Mouse (Mus musculus) urinary bladder, postnatal 4 days (tissue): ENCODE results near the gene Ffar3.
"Not testable (repeated sequence)": the region's sequence is repeated elsewhere in the genome, so short reads cannot be mapped to it uniquely, and the experiment has no call there.

Experiments
- DNase-seq, 2 experiments: peaks; one replicate each; pipeline ENCODE4 v3.0.0; 2021 to 2022; ENCODE audit warnings: low spot score in 2 of 2

The Ffar3 gene

GRCm38 (mm10) chr7:30844676-30845297 is 11.2 kb downstream of the Ffar3 start:
- no peak for DNase-seq

GRCm38 (mm10) chr7:30842092-30842491 is 13.9 kb downstream of the Ffar3 start:
- no peak for DNase-seq

GRCm38 (mm10) chr7:30841379-30841778 is 14.6 kb downstream of the Ffar3 start:
- no peak for DNase-seq

- no peak for DNase-seq
Measured at GRCm38 (mm10) chr7:30840306-30840705, 15.7 kb downstream of the Ffar3 start.

DNA sequence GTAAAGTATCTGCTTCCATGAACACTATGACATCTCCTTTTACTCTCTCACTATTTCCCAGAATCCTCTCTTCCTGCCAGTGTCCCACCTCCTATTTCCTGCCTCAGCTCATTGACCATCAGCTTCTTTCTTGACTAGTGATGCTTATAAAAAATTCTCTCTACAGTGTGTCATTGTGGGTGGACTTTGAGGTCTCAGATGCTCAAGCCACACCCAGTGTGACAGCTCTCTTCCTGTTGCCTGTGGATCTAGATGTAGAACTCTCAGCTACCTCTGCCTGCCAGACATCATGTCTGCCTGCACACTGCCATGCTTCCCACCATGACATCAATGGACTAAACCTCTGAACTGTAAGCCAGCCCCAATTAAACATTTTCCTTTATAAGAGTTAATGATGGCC is 18.7 kb downstream of the Ffar3 start:
- no peak for DNase-seq

DNA sequence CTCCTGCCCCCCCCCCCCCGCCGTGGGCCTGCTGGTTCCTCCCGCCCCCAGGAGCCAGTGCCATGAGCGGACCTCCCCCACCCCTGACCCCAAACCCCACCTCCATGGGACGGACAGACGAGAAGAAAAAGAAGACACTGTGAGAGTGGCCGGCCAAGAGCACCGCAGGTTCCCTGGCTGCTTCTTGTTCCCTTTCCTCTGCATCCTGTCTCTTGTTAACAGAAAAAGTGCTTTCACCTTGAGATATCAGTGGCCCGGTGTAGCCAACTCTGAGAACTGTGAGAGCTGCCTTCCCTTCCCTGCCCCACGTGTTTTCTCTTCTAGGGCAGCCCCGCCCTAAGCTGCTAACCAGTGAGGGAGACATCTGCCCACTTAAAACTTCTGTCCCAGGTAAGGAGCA is 23.3 kb downstream of the Ffar3 start:
- not testable (repeated sequence) for DNase-seq

DNA sequence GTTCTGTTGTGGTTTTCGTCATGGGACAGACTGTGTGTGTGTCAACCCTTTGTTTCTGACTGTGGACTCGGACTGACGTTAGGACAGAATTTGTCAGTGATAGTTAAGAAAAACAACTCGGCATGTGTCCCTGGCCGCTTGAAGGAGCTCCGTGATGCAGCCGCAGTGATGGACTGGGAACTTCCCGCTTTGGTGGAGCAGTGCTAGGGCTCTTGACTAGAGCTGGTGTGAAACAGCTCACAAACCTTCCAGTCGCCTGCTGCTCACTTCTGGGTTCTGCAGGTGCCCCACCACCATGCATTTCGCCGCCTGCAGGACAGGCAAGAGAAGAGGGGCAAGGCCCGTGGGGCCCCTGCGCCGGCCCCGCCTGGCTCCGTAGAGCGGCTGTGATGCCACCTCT is 23.7 kb downstream of the Ffar3 start:
- no peak for DNase-seq

GRCm38 (mm10) chr7:30829428-30829827 is 26.6 kb downstream of the Ffar3 start:
- DNase-seq = no peak

- not testable (repeated sequence) for DNase-seq
Measured at GRCm38 (mm10) chr7:30828871-30829270, 27.1 kb downstream of the Ffar3 start.

DNA sequence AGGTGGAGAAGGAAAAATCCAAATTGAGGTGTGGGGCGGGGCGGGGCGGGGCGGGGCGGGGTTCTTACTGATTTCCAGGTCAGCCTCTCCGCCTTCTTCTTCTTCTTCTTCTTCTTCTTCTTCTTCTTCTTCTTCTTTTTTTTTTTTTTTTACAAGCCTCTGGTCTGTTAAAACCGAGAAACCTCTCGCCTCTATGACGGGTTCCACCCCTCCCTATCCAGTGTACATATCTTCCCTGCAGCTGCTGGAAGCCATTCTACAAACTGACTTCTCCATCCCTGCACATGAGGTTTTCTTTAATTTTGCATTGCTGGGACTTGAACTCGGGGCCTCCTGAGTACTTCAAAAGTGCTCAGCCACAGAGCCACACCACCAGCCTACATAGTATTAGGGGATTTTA is 29.3 kb downstream of the Ffar3 start:
- no peak for DNase-seq

- DNase-seq = no peak
Measured at GRCm38 (mm10) chr7:30824306-30824705, 31.7 kb downstream of the Ffar3 start.

GRCm38 (mm10) chr7:30823675-30824074 is 32.3 kb downstream of the Ffar3 start, which contains the start of gene Ffar2:
TSS of gene Ffar2 (minus strand) at chr7:30823775.
- no peak for DNase-seq

- DNase-seq = no peak
Measured at GRCm38 (mm10) chr7:30821532-30821931, 34.4 kb downstream of the Ffar3 start.

DNA sequence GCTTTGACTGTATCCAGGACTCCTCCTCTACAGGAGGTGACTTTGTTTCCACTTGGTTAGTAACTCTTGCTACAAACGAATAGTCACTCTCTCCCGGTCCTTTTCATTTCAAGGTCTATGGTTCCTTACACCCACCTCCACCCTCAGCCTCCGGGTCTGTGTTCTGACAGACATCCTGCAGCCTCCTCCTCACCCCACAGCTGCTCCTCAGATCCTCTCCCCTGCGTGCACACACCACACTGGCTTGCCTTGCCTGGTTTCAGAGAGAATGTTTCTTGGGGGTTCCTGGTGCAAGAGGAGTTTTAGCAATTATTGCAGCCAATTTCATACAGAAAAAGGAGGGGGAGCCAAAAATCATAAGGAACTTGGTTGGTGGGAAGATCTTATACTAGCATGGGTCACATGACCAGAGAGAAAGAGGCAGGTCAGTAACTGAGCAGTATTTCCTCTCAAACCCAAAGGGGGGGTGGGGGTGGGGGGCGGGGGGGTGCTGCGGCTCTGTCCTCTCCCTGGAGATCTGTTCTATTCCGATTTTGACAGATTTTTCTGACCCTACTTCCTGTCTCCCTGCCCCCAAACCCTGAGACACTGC is 35.0 kb downstream of the Ffar3 start:
- DNase-seq = no peak

- DNase-seq = no peak
Measured at GRCm38 (mm10) chr7:30820131-30820530, 35.8 kb downstream of the Ffar3 start.

- no peak for DNase-seq
Measured at GRCm38 (mm10) chr7:30812291-30812807, 43.6 kb downstream of the Ffar3 start.

DNA sequence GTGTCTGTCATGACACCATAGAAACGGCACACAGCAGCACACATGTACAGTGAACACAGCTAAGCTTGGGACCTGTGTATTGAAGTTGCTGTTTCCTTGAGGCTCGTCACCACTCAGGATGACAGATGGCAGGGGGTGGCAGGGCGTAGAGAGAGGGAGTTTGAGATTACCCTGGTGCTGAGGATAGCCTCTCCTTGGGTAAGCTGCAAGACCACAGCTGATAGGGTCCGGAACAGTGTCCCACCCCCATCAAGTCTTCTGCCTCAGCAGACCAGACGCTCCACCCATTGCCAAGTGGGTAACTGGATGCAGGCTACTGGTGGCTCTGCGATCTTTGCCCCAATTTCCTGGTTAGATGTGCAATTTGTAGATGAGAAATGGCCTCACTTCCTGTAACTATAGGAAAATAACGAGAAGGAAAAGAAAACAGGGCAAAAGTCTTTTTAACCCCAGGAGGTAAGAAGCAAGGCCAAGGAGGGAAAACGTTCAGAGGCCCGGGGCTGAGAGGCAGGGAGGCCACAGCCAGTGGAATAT is 44.2 kb downstream of the Ffar3 start:
- no peak for DNase-seq

DNA sequence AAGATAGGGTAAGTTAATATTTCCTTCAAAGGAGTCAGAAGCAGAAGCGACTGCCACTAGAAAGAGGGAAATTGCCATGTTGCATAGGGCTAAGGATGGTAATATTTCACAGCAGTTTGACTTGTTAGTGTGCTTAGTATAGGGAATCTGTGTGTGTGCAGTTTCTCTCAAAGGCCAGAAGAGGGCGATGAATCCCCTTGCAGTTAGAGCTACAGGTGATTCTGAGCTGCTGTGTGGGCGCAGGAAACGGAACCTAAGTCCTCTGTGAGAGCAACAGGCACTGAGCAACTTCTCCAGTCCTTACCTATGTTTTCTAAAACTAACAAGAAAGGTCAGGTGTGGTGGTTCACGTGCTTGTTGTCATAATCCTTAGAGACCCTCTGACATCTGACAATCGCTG is 45.7 kb downstream of the Ffar3 start:
- DNase-seq = no peak

- no peak for DNase-seq
Measured at GRCm38 (mm10) chr7:30805924-30806323, 50.1 kb downstream of the Ffar3 start.
